Mouse (Mus musculus): Measurements from ENCODE around the gene Fgf14.
A peak's percentile ranks its signal among the peaks of the same experiment; 100 is the strongest.
"Not testable (repeated sequence)": the region's sequence is repeated elsewhere in the genome, so short reads cannot be mapped to it uniquely, and the experiment has no call there.

Gene Fgf14

DNA sequence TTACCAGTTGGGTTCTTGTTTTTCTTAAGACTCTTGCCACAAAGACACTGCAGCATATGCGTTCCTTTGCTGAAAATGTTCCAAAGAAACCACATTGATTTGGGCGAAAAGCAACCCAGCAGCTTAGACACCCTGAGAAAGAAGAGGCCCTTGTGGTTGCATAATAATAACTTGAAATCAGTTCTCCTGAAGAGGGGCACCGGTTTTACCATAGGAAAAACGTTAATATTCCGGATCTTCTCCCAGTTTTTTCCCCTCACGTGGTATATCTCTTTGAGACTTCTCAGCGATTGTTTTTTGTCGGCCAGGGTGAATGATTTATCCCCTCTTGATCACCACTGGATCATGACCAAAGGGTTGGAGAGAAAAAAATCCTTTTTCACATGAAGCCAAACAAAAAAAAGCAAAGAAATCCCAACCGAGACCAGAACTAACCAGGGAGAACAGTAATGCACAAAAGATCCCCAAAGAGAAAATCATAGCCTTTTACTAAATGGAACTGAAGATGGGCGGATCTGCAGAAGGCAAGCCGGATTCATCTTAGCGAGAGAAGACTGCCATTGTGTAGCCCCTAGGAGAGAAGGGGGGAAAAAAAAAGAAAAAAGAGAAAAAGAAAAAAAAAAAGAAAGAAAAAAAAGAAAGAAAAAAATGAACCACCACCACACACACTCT, at the start of gene Fgf14:
Gene Fgf14 (minus strand): TSS at position 622 of the 672 bp plus-strand sequence.
- no peak for DNase-seq

DNA sequence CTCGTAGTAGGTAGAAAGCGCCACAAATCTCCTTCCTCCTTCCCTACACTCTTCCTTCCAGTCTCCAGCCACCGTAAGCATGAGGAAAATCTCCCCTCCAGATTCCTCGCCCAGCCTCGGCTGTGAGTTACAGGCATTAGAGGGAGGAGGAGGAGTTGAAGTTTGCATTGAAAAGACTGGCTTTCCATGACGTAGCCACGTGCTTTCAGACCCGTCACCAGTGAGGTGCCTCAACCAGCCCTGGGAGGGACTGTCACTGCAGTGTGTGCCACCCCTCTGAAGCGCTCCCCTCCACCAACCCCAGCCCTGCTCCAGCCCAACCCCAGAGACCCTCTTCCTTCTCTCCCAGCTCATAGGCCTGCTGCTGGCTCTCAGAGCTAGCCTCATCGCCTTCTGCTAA, 452 bp upstream of the Fgf14 start:
- DNase-seq: peak; percentile 80 to 88

DNA sequence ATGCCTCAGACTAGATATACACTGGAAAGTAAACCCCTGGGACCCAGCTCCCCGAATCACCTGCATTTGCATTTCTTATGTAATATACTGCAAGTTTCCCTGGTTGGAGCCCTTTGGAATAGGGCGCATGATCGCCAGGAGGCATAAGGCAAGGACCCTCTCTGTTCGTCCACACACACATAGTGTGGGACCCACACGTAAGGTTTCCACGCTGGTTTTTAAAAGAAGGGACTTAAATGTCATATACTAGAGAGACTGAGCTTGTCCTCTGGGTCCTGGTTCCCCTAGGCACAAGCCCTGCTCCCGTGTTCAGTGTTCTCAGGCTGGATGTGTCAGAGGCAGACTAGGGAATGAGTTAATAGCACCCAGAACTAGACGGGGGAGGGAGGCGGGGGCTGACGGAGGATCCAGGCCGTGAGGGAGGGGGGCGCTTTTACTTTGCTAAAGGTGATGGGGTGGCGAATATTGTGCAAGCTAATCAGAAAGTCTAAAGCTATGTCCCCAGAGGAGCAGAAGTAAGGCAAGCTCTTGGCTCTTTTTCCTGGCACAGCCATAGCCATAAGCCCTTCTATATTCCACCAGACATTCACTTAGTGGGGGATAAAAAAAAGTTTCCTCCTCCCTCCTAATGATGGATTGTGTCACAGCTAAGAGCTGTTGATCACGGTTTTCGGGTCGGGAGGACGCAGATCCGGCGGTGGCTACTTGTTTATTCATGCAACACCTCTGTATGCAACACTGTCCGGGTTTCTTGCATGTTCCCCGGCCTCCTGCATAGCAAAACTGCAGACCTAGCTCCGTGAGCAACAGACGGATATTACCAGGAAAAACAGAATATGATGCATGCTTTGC, 1.0 kb downstream of the Fgf14 start:
- DNase-seq: peak; percentile 65 to 71

DNA sequence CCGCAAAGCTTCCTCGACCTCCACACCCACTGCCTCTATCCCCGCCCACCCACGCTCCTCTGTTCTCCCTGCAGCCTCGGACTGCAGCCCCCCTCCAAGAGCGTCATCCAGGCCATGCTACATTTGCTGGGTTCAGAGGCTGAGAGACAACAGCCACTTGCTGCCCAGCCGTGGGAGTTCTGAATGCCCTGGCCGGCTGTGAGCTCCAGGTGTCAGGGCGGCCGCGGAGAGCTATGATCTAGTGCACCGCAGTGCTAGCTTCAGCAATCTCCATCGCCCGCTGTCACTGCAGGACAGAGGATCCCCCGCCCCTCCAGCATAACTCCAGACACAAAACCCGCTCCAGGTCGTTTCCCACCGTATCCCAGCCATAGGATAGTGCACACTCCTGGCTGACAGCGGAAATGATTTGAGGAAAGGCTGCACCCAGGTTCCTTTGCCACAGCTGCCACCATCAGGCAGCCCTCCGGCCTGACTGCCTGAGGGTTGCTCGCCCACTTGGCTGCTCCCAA, 1.7 kb downstream of the Fgf14 start:
- peak; percentile 67 to 76 for DNase-seq

DNA sequence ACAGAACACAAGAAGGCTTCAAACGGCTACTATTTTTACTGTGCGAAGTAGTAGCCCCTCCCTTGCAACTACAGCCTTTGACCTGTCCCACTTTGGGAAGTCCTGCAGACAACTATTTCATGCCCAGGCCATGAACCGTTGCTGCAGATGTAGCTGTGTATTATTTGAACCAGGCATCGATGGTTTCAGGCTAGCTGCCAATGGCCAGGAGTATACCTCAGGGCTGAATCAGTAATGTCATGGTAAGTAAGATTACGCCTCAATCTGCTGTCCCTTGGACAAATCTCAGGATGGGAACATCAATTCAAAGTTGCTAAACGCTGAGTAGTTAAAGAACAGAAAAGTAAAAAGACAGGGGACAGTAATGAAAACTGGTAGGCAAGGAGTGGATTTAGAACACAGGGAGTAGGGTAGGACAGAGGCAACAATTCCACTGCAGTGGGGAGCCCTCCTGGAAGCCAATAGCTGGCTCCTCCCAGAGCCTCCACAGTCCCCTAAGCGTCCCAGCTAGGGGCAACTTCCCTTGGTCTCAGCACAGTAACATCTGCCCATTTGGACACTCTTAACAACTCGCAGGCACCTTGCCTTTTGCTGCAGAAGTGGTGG, 2.3 kb downstream of the Fgf14 start:
- peak; percentile 56 to 63 for DNase-seq

DNA sequence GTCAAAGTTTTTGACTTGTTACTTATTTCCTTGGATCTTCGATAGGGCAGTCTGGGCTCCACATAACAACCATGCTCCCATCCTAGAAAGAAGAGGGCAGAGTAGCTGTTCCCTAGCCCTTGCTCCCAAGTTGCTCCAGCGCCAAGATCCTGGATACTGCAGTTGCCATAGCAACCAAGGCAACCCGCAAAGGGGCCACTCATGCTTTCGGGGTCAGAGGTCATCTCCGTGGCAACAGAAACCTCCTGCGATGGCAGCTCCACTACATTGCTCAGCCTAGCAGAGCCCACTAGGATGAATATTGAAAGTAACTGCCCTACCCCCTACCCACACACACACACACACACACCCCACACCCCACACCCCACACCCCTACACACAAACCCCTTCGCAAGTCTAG, 7.2 kb downstream of the Fgf14 start:
- DNase-seq: peak; percentile 45 to 54

DNA sequence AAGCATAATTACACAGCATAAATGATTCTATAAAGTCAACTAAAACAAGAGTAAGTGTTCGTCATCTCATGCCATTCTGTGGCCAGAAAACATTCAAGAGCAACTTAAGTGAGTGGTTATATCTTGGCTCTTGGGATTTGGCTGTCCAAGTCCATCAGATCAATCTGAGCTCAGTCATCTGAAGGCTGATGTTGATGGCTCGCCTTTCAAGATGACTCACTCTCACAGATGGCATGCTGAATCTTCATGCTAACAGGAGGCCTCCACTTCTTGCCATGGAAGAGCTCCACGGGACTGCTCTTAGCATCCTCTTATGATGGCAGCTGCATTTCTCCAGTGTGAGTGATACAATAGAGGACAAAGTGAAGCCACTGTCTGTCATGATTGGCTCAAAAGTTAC, 34.1 kb downstream of the Fgf14 start:
- peak; percentile 35 to 37 for DNase-seq

DNA sequence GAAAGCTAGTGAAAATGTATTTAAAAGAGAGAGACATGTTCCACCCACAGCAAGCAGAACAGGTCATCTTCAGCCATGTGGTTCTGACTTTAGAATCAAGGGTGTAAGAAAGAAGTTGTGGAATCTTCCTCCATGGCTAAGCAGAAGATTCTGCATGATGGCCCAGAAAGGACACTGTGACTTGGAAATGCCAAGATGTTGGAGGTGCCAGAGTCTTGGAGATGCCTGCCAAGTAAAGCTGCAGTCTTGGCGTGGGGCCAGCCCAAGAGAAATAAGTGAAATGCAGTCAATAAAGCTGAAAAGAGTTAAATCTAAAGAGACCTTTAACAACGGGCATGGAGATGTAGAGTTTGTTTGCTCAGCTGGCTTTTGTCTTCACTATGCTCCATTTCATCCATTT, 42.0 kb downstream of the Fgf14 start:
- peak; percentile 55 to 73 for DNase-seq

DNA sequence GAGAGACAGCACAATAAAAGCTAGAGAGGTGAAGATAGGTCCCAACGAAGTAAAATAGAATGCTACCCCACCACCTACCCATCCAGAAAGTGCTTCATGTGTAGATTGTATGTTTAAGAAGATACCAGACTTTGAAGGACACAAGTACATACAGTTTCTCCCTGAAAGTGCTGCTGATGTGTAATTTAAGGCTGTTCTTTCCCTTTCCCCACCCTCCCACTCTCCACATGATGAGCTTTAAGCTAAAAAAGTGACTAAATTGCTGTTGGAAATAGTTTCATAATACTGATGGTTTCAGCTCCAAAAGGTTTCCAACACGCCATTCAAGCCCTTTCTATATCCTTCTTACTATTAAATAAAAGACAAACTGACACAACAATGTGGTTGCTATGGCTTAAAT, 63.5 kb downstream of the Fgf14 start:
- no peak for DNase-seq

DNA sequence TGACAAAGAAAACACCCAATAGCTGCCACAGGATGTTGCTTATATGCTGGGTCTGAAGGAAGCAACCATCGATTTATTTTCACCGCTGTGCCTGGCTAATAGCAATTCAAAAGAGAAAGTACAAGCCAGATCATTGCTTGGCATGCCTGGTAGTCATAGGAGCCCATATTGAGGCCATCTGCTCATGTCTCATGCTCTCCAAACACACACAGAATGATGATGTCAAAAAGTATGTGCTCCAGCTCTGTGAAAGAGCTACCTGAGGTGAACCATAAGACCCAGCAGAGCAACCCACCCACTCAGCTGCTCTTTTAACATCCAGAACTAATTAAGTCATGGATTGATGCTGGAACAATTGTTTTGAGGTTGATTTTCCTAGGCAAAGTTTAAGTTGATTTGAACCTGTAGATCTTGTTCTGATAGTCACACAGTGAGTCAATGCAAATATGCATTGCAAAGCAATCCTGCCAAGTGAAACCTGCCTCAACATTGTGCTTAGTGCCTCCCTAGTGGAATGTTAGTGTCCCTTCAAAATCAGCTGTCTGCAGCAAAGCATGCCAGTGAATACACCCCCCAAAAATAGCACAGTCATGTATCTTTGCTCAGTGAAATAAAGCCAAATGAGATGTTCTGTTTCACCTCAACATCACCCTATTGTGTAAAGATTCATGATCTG, 70.8 kb downstream of the Fgf14 start:
- DNase-seq: peak; percentile 73 to 78

DNA sequence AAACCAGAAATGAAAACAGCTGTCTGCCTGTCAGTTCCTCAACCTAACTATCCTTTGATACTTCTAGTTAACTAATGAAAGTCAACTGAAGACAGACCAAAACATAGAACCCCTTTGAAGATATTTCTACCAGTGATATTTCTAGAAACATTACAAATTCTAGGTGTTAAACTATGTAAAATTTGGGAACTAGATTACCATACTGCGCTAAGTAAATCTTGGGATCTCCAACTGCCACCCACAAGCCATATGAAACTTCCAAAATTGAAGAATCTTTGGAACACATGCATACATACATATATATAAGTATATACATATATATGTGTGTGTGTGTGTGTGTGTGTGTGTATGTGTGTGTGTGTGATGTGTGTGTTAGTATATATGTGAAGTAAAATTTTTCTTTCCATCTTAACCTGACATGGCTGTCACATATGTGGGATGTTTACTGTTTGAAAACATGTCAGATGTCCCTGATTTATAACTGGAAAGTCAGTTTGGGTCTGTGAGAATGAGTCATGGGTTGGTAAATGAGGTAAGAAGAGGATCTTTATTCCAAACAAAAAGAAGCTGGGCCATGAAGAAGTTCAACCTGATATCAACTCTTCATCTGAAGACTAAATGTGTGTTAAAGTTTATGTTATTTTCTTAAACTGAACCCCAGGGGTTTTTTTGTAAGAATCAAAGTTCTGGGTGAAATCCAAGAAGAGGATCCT, 71.7 kb downstream of the Fgf14 start:
- DNase-seq: no peak

DNA sequence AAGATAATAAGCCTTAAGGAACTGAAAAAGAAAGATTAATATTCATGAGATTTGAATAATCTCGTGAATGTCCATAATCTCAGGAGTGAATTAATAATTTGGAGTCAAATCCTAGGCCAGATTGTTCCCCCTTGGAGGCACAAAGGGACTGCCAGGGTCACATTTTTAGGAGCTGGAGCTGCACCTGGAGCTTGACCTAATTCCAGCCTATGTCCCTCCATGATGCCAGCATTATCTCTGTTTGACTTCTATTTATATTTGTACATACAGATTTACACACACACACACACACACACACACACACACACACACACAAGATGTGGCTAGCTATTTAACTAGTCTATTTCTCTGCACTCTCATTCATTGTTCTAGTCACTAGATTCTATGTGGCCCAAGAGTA, 100.4 kb downstream of the Fgf14 start:
- DNase-seq: peak; percentile 71 to 77

DNA sequence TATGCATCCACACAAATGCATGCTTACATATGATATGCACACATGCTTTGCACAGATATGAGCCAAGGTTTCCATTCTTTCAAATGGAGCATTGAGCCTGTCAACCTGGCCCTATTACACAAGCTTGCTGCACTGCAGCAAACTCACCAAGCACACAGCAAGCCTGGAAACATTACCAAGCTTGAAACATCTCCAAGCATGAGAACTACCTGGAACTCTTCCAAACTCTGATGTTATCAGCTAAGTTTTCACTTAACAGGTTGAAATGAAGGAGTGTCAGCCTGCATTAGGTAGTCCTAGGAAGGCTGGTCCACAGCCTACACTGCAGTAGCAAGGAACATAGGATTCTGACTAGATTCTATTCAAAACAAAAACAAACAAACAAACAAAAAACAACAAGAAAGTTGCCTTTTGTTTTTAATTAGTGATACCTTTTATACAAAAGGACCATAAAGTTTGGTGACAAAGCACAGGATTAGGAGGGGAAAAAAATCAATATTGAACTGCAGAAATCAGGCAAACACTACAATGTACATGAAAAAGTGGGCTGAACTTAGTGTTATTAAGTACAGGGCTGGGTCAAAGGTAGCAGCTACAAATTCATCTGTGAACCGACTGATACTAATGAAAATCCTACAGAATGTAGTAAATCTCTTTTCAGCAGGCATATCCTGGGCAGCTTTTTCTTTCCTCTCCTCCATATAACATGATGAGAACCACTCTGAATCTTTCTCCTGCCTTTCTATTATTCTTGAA, 101.6 kb downstream of the Fgf14 start:
- peak; percentile 70 to 75 for DNase-seq

DNA sequence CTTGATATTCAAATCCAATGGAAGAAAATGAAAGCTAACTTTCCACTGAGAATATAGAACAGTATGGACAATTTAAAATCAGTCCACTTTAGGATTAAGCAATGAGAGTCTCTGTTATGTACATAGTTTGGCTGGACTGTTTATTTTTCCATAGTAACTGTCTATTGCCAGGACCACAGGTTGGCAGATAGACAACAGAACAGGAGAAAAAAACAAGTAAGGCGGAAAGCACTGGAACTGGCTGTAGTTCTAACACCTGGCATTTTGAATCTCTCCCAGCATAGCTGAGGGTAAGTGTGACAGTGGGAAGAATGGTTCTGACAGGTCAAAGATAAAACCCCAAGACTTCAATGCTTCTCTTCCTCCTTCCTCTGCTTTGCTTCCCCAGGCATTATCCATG, 110.5 kb downstream of the Fgf14 start:
- DNase-seq: peak; percentile 81 to 84

DNA sequence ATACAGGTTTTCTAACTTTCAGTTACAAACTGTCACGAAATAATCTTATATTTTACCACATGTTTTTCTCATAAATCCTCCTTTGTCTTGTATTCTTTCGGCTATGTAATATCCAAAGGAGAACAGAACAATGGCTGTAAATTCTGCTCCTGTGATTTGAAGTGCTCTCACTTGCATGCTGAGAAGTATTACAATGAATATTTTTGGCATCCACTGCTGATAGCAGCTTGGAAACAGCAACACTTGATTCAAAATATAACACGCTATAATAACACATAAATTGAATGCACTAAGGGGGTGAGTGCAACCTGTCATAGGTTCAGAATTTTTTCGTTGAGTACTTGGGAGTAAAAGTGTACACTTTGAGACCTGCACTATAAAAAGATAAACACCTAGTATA, 115.4 kb downstream of the Fgf14 start:
- DNase-seq: peak in 1 of 2 experiments; percentile 39

DNA sequence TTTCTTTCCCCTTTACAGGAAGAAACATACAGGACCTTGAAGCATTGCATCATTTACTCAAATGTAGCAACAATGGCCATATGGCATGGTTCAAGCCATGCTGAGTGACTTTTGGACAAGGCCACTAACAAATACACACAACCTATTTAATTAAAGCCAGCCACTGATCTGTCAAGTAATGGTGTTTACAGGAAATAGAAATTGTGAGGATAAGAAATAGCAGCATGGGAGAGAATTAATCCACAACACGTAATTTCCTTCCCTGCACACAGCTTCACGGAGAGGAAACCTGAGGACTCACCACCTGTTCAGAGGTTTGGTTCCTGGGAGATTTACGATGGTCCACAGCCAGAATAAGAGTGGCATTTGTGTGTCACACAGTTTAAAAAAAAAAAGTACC, 140.8 kb downstream of the Fgf14 start:
- DNase-seq: peak; percentile 76 to 86

DNA sequence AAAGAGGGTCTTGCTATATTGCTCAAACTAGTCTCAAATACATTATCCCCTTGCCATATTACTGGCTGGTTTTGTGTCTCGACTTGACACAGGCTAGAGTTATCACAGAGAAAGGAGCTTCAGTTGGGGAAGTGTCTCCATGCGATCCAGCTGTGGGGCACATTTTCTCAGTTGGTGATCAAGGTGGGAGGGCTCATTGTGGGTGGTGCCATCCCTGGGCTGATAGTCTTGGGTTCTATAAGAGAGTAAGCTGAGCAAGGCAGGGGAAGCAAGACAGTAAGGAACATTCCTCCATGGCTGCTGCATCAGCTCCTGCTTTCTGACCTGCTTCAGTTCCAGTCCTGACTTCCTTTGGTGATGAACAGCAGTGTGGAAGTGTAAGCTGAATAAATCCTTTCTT, 141.6 kb downstream of the Fgf14 start:
- not testable (repeated sequence) for DNase-seq

DNA sequence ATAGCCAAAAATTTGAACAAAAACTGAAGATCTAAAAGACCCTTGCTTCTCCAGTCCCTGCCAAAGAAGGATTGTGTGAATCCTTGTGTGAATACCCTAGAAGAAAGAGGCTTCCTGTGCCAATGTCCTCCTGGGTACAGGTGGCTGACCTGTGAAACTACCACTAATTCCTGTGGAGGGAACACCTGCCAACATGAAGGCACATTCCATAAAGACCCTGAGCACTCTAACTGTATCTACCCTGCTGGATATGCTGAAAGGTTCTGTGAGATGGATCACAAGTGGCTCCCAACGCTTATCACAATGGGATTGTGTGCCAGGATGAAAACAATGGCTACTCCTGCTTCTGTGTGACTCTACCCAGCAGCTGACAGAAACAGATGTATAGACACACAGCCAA, 144.9 kb downstream of the Fgf14 start:
- DNase-seq: peak; percentile 41 to 48

DNA sequence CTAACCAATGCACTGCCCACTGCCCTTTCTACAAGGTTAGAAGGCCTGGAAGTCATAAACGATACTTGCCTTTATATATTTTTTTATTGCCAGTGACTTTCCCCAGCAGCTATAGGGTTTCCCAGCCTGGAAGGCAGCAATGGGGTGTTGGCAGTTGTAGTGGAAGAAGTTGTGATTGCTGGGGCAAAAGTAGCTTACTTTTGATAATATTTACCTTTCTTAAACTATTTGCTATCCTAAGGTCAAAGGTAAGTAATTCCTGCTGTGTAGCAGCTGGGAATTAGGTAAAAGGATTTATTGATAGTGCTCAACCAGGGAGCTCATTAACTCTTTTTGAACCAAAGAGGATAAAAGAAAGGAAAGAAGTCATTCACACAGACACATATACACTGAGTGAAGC, 164.9 kb downstream of the Fgf14 start:
- no peak for DNase-seq

DNA sequence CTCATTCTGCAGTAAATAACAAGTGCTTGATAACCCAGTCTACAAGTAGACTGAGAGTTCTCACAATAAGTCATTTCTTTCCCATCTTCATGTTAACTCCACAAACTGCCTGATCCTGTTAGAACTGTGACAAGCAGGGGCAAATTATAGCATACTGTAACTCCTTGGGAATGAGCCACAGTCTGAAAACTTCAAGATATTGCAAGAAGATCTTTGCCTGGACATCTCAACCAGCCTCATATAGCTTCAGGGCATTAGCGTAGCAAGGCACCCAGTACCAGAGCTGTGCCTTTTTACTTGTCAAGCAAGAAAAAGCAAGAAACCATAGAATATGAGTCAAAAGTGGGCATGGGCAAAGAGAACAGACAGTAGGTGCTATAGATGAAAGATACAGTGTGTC, 188.0 kb downstream of the Fgf14 start:
- no peak for DNase-seq

DNA sequence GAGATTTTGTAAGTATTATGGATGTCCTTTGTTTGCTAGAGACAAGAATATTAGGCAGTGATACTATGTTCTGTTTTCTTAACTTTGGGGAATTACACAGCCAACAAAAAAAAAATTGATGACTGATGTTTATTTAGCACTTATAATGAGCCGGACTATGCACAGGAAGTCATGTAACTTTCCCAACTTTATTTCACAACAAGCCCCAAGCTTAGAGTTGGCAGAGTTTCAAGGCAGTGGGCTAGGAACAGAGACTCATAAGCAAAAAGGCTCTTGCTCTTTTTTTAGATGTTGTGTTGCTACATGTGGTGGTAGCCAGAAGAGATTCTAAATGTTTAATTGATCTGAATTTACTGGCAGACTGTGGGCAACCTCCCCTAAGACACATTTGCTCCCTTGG, 191.7 kb downstream of the Fgf14 start:
- DNase-seq: no peak
